ENCODE assay signal across 19 mouse cellular contexts in genomic region chr15:36335116-36335515, GRCm38 (mm10).
"Had no signal": no experiment of that assay in that cellular context is flagged by ENCODE, and none has a peak within 500 bp of the region (broad histone marks: within the 10 kb centered on the region; RNA-seq: fewer than 3 reads in every experiment).

No protein-coding gene starts in this region.

- H3K27me3 ChIP-seq: kidney, embryonic 15.5 days; midbrain, embryonic 13.5 days; neural tube, embryonic 13.5 days; stomach, embryonic 15.5 days had no signal

- H3K4me1 ChIP-seq: kidney, embryonic 15.5 days; midbrain, embryonic 10.5 days; midbrain, embryonic 13.5 days; neural tube, embryonic 13.5 days; stomach, embryonic 15.5 days had no signal

- H3K4me3 ChIP-seq: kidney, embryonic 15.5 days; left cerebral cortex, adult 2 months; liver, embryonic 13.5 days; megakaryocyte, embryonic 14.5 days; midbrain, embryonic 10.5 days; midbrain, embryonic 13.5 days; myocyte; neural tube, embryonic 13.5 days; stomach, embryonic 15.5 days had no signal

- H3K9ac ChIP-seq: kidney, embryonic 15.5 days; liver, embryonic 13.5 days; lung, embryonic 14.5 days; midbrain, embryonic 13.5 days; neural tube, embryonic 13.5 days; stomach, embryonic 15.5 days had no signal

- H3K4me2 ChIP-seq: kidney, embryonic 15.5 days; liver, embryonic 13.5 days; lung, embryonic 14.5 days; midbrain, embryonic 13.5 days; neural tube, embryonic 13.5 days; stomach, embryonic 15.5 days had no signal

- H3K9me3 ChIP-seq: kidney, embryonic 15.5 days; liver, embryonic 13.5 days; megakaryocyte, embryonic 14.5 days; midbrain, embryonic 10.5 days; midbrain, embryonic 13.5 days; neural tube, embryonic 13.5 days; stomach, embryonic 15.5 days had no signal

- ATAC-seq: midbrain, embryonic 13.5 days; midbrain, embryonic 16.5 days had no signal

- DNase-seq: kidney, adult 11 months; kidney, adult 8-10 months; kidney, postnatal 10 days; layer of hippocampus, postnatal 36 days; liver, embryonic 13.5 days; lung, embryonic 14.5 days; retina, postnatal 1 day; right cerebral cortex, postnatal 25 days; spleen, adult 18-20 months; thymus, postnatal 25 days had no signal

- H3K36me3 ChIP-seq: kidney, embryonic 15.5 days; liver, embryonic 13.5 days; midbrain, embryonic 10.5 days; midbrain, embryonic 13.5 days; neural tube, embryonic 13.5 days; stomach, embryonic 15.5 days had no signal

- H3K27ac ChIP-seq: kidney, embryonic 15.5 days; left cerebral cortex, adult 2 months; liver, embryonic 13.5 days; midbrain, embryonic 10.5 days; midbrain, embryonic 13.5 days; neural tube, embryonic 13.5 days; stomach, embryonic 15.5 days had no signal
